Mouse (Mus musculus) hindbrain, embryonic 11.5 days (tissue): ENCODE data around the gene Tlcd1. TPM values are rescaled to one million over a fixed set of nuclear protein-coding genes. Genes with fewer than 3 reads are reported as not detected.

ENCODE experiments used
- ATAC-seq: fragments of 200-750 bp; cut with Nextera tagmentation; 2 replicates; pipeline ENCODE4 v1.8.0; 2017; ENCODE audit warnings: mild to moderate bottlenecking, moderate TSS enrichment, moderate library complexity; ENCODE audit not compliant: low FRiP score
- DNase-seq: peaks from one replicate; pipeline ENCODE4 v3.0.0-alpha.2; 2015; ENCODE audit warnings: low spot score
- H3K27ac ChIP-seq: fragments of 300-500 bp; sonication (generic); 2 replicates; pipeline ENCODE4 v1.5.1; 2014; ENCODE audit warnings: mild to moderate bottlenecking, low read depth, low read length
- H3K27me3 ChIP-seq: fragments of 300-500 bp; sonication (generic); 2 replicates; pipeline ENCODE4 v1.6.1; 2014; ENCODE audit warnings: mild to moderate bottlenecking, low read length, moderate library complexity, mixed read lengths; ENCODE audit not compliant: control insufficient read depth, insufficient read depth
- H3K36me3 ChIP-seq: fragments of 300-500 bp; sonication (generic); 2 replicates; pipeline ENCODE4 v1.6.1; 2014; ENCODE audit warnings: mild to moderate bottlenecking, low read length, moderate library complexity, mixed read lengths; ENCODE audit not compliant: control insufficient read depth, insufficient read depth
- H3K4me1 ChIP-seq: fragments of 300-500 bp; sonication (generic); replicated peaks from 2 replicates; pipeline ENCODE4 v1.6.1; 2014; ENCODE audit warnings: low read length, mixed read lengths; ENCODE audit not compliant: control insufficient read depth, insufficient read depth
- H3K4me2 ChIP-seq: fragments of 300-500 bp; sonication (generic); replicated peaks from 2 replicates; pipeline ENCODE4 v1.6.1; 2014; ENCODE audit warnings: mild to moderate bottlenecking, low read depth, low read length
- H3K4me3 ChIP-seq: fragments of 300-500 bp; sonication (generic); 2 replicates; pipeline ENCODE4 v1.5.1; 2014; ENCODE audit warnings: low read depth, low read length
- H3K9ac ChIP-seq: fragments of 300-500 bp; sonication (generic); 2 replicates; pipeline ENCODE4 v1.6.1; 2014; ENCODE audit warnings: low read depth, low read length
- H3K9me3 ChIP-seq: fragments of 300-500 bp; sonication (generic); 2 replicates; pipeline ENCODE4 v1.6.1; 2016; ENCODE audit warnings: low read length; ENCODE audit not compliant: control insufficient read depth
- WGBS: fragments of 180-500 bp; shearing (Covaris S2); extraction: QIAGEN DNeasy Blood & Tissue Kit; methylation state at CpG from one replicate; pipeline ENCODE4 v1.1.7; 2014; 5-methylcytosine and 5-hydroxymethylcytosine counted together
- polyA plus RNA-seq: library from polyadenylated mRNA; unstranded; fragments of >200 nt; fragmentation: Nextera tagmentation; extraction: Ambion mirVana; gene quantifications from 2 replicates; pipeline ENCODE4 v1.2.1, GENCODE M21; 2014

Tlcd1 gene
- polyA plus RNA-seq, 1 experiment from 2014 or later: 9.5 TPM

DNA sequence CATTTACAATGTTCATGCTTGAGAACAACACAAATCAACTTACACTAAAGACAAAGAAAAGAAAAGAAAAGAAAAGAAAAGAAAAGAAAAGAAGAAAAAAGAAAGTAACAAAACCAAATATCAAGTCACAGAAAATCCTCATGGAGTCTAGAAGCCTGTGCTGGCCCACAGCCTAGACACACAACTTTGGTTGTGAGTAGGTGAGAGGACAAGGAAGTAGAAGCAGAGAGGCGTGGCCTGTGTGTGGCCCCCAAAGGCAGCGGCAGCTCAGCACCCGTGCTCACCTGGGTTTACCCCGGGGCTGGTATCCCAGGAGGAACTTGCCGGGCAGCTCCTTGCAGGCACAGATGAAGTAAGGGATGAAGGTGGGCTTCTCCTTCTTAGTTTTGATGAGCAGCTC lies 35.0 kb downstream of the Tlcd1 start:
- Histone ChIP-seq H3K27me3 (no peaks in the 10 kb centered on the region), H3K27ac (no peak overlapping the region), H3K9ac (no peak overlapping the region), H3K4me1 (no peaks in the 10 kb centered on the region), H3K4me3 (no peak overlapping the region), H3K4me2 (no peak overlapping the region), H3K36me3 (peaks cover 43% of the 10 kb centered on the region), H3K9me3 (no peaks in the 10 kb centered on the region)
- WGBS: 99% methylated on average over 5 of the region's 5 CpGs
- DNase-seq (no peak), ATAC-seq (no peak)

DNA sequence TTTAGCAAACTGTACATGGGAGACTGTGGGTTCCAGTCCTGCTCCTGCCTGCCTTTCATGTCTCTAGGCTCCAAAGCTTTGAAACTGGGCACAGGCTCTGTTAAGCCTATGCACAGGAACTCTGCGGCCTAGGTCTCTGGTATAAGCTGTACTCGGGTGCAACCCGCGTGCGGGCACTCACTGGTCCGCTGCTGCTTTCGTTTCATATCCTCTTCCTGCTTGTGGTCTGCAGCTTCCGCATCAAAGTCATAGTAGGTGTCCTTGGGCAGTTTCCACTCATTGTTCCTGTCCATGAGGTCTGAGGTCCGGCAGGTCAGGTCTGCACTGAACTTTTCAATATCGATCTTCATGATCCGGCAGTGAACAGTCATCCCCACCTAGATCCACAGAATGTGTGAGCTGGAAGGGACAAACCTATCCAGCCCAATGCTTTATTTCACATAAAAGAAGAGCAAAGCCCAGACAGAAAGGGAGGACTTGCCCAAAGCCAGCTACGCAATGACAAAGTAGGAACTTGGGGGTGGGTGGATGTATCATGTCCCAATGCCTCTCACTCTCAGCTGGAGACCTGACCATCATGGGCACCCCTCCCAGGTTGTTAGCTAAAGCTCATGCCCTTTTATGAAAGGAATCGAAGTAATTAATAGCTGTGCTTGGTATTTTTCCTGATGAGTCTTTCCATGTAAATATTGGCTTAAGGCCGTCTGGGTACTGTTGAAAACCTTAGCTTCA lies 36.7 kb downstream of the Tlcd1 start:
- ATAC-seq: no peak
- WGBS: 97% methylated on average over 14 of the region's 14 CpGs
- no peaks in the 10 kb centered on the region for H3K9me3 ChIP-seq
- no peaks in the 10 kb centered on the region for H3K27me3 ChIP-seq
- H3K27ac ChIP-seq: no peak overlapping the region
- DNase-seq: no peak
- H3K4me2 ChIP-seq: no peak overlapping the region
- no peak overlapping the region for H3K9ac ChIP-seq
- H3K4me3 ChIP-seq: no peak overlapping the region
- H3K36me3 ChIP-seq: peaks cover 40% of the 10 kb centered on the region
- H3K4me1 ChIP-seq: no peaks in the 10 kb centered on the region

DNA sequence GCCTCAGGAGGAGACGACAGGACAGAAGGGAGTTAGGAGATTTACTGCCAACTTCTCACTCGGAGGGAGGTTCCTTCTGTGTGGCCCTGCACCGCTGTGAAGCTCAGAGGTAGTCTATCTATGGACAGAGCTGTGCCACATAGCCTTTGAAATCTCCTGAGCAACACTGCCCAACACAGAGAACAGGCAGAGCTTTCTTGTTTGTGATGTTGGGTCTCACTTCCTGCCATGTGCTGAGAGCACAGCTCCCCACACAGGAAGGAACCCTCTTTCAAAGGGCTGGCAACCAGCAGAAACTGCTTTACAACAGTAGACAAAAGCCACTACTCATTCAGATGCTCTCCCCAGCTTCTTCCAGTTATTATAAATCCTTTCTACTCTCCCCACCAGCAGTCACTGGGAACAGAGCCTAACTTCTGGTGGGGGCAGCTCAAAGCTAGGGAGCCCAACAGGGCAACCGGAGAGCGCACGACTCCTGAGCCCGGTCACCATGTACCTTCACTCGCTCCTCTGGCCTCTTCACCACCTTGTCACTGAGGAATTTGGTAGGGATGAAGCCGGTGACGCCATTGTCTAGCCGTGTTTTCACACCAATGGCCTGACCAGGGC lies 39.3 kb downstream of the Tlcd1 start:
- peaks cover 34% of the 10 kb centered on the region for H3K36me3 ChIP-seq
- WGBS: 91% methylated on average over 11 of the region's 11 CpGs
- ATAC-seq: no peak

DNA sequence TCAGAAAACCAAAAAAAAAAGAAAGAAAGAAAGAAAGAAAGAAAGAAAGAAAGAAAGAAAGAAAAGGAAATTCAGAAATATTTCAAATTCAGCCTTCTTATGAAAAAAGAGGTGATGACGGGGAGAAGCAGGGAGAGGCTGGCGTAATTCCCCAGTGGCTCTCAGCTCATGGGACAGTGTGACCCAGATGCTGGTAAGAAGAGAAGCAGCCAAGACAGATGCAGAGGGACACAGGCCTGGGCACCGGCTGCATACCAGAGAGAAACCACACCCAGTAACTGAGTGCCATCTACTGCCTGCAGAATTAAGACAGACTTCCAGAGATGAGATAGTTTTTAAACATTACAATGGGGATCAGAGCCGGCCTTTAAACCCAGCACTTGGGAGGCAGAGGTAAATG lies 47.1 kb downstream of the Tlcd1 start:
- no peaks in the 10 kb centered on the region for H3K27me3 ChIP-seq
- ATAC-seq: no peak
- H3K9me3 ChIP-seq: no peaks in the 10 kb centered on the region
- peaks cover 36% of the 10 kb centered on the region for H3K36me3 ChIP-seq
- H3K4me1 ChIP-seq: no peaks in the 10 kb centered on the region
- no peak overlapping the region for H3K27ac ChIP-seq
- H3K4me2 ChIP-seq: no peak overlapping the region
- H3K4me3 ChIP-seq: no peak overlapping the region
- H3K9ac ChIP-seq: no peak overlapping the region
- no peak for DNase-seq
- WGBS: 91% methylated on average over 4 of the region's 4 CpGs

More for the DNA sequence above, 39.3 kb downstream of the Tlcd1 start:
- no peak overlapping the region for H3K4me2 ChIP-seq
- H3K27ac ChIP-seq: no peak overlapping the region
- no peaks in the 10 kb centered on the region for H3K4me1 ChIP-seq
- no peak overlapping the region for H3K4me3 ChIP-seq
- H3K9ac ChIP-seq: no peak overlapping the region
- H3K27me3 ChIP-seq: no peaks in the 10 kb centered on the region
- no peak for DNase-seq
- no peaks in the 10 kb centered on the region for H3K9me3 ChIP-seq

Other genes with a start within 250 kb of the Tlcd1 start
- 13.3 TPM in 2 replicates for gene Sez6, start 245.9 kb upstream of the Tlcd1 start, polyA plus RNA-seq
- gene Phf12, start 194.0 kb upstream of the Tlcd1 start, polyA plus RNA-seq: 16.9 and 20.2 TPM in 2 replicates
- gene Dhrs13, start 144.4 kb upstream of the Tlcd1 start, polyA plus RNA-seq: 20.0 and 21.0 TPM in 2 replicates
- 56.3 and 60.0 TPM in 2 replicates for gene Flot2, start 138.8 kb upstream of the Tlcd1 start, polyA plus RNA-seq
- 31.9 and 37.2 TPM in 2 replicates for gene Eral1, start 96.3 kb upstream of the Tlcd1 start, polyA plus RNA-seq
- 24.3 and 24.4 TPM in 2 replicates for gene Fam222b, start 82.1 kb upstream of the Tlcd1 start, polyA plus RNA-seq
- gene Traf4, start 11.1 kb upstream of the Tlcd1 start, polyA plus RNA-seq: 73.6 and 92.0 TPM in 2 replicates
- 5.2 and 7.0 TPM in 2 replicates for gene Nek8, start within 50 bp of the Tlcd1 start, polyA plus RNA-seq
- gene Rpl23a, start 6.9 kb downstream of the Tlcd1 start, polyA plus RNA-seq: 1,168 and 1,191 TPM in 2 replicates
- gene Rab34, start 11.7 kb downstream of the Tlcd1 start, polyA plus RNA-seq: 57.7 and 69.3 TPM in 2 replicates
- 1.0 and 1.2 TPM in 2 replicates for gene Proca1, start 16.7 kb downstream of the Tlcd1 start, polyA plus RNA-seq
- gene Sdf2, start 69.0 kb downstream of the Tlcd1 start, polyA plus RNA-seq: 60.6 and 60.8 TPM in 2 replicates
- 26.1 and 26.2 TPM in 2 replicates for gene Supt6, start 69.3 kb downstream of the Tlcd1 start, polyA plus RNA-seq
- gene 2610507B11Rik, start 85.0 kb downstream of the Tlcd1 start, polyA plus RNA-seq: 65.4 and 94.5 TPM in 2 replicates
- gene BC030499, start 114.1 kb downstream of the Tlcd1 start, polyA plus RNA-seq: 0.11 and 0.20 TPM in 2 replicates
- 48.3 and 52.2 TPM in 2 replicates for gene Spag5, start 124.8 kb downstream of the Tlcd1 start, polyA plus RNA-seq
- 2.7 and 3.3 TPM in 2 replicates for gene Aldoc, start 146.3 kb downstream of the Tlcd1 start, polyA plus RNA-seq
- gene Pigs, start 151.7 kb downstream of the Tlcd1 start, polyA plus RNA-seq: 49.4 and 54.2 TPM in 2 replicates
- 66.2 and 73.1 TPM in 2 replicates for gene Unc119, start 166.8 kb downstream of the Tlcd1 start, polyA plus RNA-seq
- gene Foxn1, start 209.8 kb downstream of the Tlcd1 start, polyA plus RNA-seq: 0.05 TPM in 1 of 2 replicates, not detected in the other
- not detected in 2 replicates for gene Slc13a2, start 245.5 kb downstream of the Tlcd1 start, polyA plus RNA-seq